Mouse (Mus musculus) heart, embryonic 13.5 days (tissue): ENCODE measurements at regions not wholly inside any gene's neighbourhood (a gene's known extent, or its start where the extent isn't known, plus 50 kb on each side); places are given as distances from the start of the nearest gene placed in this dataset.

Experiments
- ATAC-seq: fragments of 200-750 bp; cut with Nextera tagmentation; 2 replicates; pipeline ENCODE4 v1.8.0; 2017; ENCODE audit warnings: moderate TSS enrichment; ENCODE audit not compliant: insufficient number of reproducible peaks, low FRiP score, low TSS enrichment; ENCODE audit errors: extremely low read depth
- H3K27ac ChIP-seq: fragments of 300-500 bp; sonication (generic); replicated peaks from 2 replicates; pipeline ENCODE4 v1.5.1; 2015; ENCODE audit warnings: moderate library complexity, mild to moderate bottlenecking, inconsistent platforms
- H3K27me3 ChIP-seq: fragments of 300-500 bp; sonication (generic); replicated peaks from 2 replicates; pipeline ENCODE4 v1.6.1; 2015; ENCODE audit warnings: mild to moderate bottlenecking, inconsistent platforms
- H3K36me3 ChIP-seq: fragments of 300-500 bp; sonication (generic); 2 replicates; pipeline ENCODE4 v1.6.1; 2015; ENCODE audit warnings: mild to moderate bottlenecking, inconsistent platforms
- H3K4me1 ChIP-seq: fragments of 300-500 bp; sonication (generic); 2 replicates; pipeline ENCODE4 v1.6.1; 2015; ENCODE audit warnings: inconsistent platforms
- H3K4me2 ChIP-seq: fragments of 300-500 bp; sonication (generic); 2 replicates; pipeline ENCODE4 v1.6.1; 2015; ENCODE audit warnings: inconsistent platforms, mild to moderate bottlenecking, moderate library complexity
- H3K4me3 ChIP-seq: fragments of 300-500 bp; sonication (generic); 2 replicates; pipeline ENCODE4 v1.5.1; 2015; ENCODE audit warnings: moderate library complexity, mild to moderate bottlenecking, inconsistent platforms
- H3K9ac ChIP-seq: fragments of 300-500 bp; sonication (generic); 2 replicates; pipeline ENCODE4 v1.6.1; 2015; ENCODE audit warnings: inconsistent platforms, mild to moderate bottlenecking, moderate library complexity
- H3K9me3 ChIP-seq: fragments of 300-500 bp; sonication (generic); 2 replicates; pipeline ENCODE4 v1.6.1; 2016; ENCODE audit warnings: inconsistent platforms
- WGBS: fragments of 180-500 bp; shearing (Covaris S2); methylation state at CpG from one replicate; pipeline ENCODE4 v1.1.7; 2015; ENCODE audit warnings: mixed read lengths; 5-methylcytosine and 5-hydroxymethylcytosine counted together

DNA sequence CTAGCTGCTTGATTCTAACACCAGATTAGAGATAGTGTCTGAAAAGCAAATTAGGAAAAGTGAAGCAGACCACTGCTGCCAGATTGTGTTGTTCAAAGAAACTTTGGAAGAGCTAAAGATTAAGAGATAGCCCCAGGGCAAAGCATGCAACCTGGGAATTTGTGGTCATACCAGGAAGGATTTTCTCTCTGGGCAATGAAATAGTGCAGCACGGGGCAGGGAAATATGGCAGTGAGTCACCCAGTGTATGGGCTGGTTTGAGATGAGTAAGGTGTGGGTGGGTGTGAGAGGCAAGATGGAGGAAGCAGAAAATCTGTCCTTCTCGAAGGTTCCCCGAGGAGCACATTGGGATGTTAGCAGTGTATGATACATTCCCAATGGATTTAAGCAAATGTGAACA lies 155.9 kb upstream of the Cdkn2b start:
- H3K9me3 ChIP-seq = no peaks in the 10 kb centered on the region
- H3K36me3 ChIP-seq = no peaks in the 10 kb centered on the region
- WGBS = 76% methylated on average over 3 of the region's 3 CpGs
- H3K4me1 ChIP-seq = no peaks in the 10 kb centered on the region
- ATAC-seq = no peak
- H3K4me3 ChIP-seq = no peak overlapping the region
- no peak overlapping the region for H3K9ac ChIP-seq
- no peak overlapping the region for H3K27ac ChIP-seq
- no peaks in the 10 kb centered on the region for H3K27me3 ChIP-seq
- H3K4me2 ChIP-seq = no peak overlapping the region

DNA sequence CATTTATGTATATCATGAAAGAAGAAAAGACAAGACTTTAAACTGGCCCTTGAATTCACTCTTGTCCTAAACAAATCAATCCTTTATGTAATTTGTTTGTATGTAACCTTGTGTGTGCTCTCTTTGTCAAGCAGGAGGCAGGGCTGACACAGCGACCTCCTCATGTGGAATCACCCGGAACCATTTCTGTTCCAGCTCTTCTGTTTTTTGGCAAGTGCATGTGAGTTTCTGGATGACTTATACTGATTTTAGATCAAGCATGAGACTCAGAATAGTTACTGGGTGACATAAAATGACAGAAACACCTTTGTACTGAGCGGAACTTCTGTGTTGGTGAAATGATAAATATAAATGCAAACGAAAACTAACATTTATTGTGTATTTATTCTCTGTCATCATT lies 152.3 kb upstream of the Cdkn2b start:
- H3K27ac ChIP-seq = no peak overlapping the region
- H3K4me2 ChIP-seq = no peak overlapping the region
- ATAC-seq = no peak
- H3K9me3 ChIP-seq = no peaks in the 10 kb centered on the region
- H3K27me3 ChIP-seq = no peaks in the 10 kb centered on the region
- H3K36me3 ChIP-seq = no peaks in the 10 kb centered on the region
- no peak overlapping the region for H3K4me3 ChIP-seq
- 78% methylated on average over 4 of the region's 4 CpGs for WGBS
- H3K9ac ChIP-seq = no peak overlapping the region
- H3K4me1 ChIP-seq = peaks cover 3% of the 10 kb centered on the region

DNA sequence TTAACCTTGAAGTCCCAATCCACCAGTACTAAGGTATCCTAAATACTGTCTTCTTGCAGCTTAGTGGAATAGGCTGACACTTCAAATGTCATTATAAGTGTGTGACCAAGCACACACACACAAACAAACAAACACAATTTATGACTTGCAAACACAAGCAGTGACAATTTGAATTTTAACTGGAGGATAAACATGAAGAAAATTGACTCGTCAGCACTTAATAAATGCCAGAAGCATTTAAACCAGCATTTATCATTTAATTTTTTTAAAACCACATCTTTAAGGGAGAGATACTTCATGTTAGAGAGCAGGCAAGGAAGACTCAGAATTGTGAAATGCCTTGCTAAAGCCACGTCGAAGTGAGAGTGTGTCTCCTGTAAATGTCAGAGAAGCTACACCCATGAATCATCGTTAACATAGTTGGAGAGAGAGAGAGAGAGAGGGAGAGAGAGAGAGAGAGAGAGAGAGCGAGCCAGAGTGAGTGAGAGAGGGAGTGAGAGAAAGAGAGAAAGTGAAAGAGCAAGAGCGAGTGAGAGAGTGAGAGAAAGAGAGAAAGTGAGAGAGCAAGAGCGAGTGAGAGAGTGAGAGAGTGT lies 149.4 kb upstream of the Cdkn2b start:
- Histone ChIP-seq H3K4me3 (no peak overlapping the region), H3K36me3 (no peaks in the 10 kb centered on the region), H3K4me1 (peaks cover 3% of the 10 kb centered on the region), H3K9me3 (no peaks in the 10 kb centered on the region), H3K4me2 (peak overlapping the region; percentile 22; the same call in 1 of the 2 replicates), H3K9ac (no peak overlapping the region), H3K27me3 (no peaks in the 10 kb centered on the region), H3K27ac (no peak overlapping the region)
- WGBS = 56% methylated on average over 7 of the region's 7 CpGs
- no peak for ATAC-seq

DNA sequence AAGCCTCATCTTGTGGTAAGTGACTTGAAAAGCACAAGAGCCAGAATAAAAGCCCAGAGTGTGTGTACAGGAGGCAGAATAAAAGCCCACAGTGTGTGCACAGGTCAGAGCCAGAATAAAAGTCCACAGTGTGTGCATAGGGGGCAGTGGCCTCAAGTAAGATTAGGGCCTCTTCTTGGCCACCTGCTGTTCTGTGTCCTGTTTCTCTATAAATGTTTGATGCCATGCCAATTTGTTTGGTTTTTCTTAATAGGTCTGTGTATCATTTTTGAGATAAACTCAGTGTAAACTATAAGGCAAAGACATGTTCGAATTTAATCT lies 148.5 kb upstream of the Cdkn2b start:
- 75% methylated on average over 1 of the region's 1 CpGs for WGBS
- Histone ChIP-seq H3K4me2 (no peak overlapping the region), H3K9ac (no peak overlapping the region), H3K4me3 (no peak overlapping the region), H3K27me3 (no peaks in the 10 kb centered on the region), H3K4me1 (peaks cover 3% of the 10 kb centered on the region), H3K9me3 (no peaks in the 10 kb centered on the region), H3K27ac (no peak overlapping the region), H3K36me3 (no peaks in the 10 kb centered on the region)
- no peak for ATAC-seq

DNA sequence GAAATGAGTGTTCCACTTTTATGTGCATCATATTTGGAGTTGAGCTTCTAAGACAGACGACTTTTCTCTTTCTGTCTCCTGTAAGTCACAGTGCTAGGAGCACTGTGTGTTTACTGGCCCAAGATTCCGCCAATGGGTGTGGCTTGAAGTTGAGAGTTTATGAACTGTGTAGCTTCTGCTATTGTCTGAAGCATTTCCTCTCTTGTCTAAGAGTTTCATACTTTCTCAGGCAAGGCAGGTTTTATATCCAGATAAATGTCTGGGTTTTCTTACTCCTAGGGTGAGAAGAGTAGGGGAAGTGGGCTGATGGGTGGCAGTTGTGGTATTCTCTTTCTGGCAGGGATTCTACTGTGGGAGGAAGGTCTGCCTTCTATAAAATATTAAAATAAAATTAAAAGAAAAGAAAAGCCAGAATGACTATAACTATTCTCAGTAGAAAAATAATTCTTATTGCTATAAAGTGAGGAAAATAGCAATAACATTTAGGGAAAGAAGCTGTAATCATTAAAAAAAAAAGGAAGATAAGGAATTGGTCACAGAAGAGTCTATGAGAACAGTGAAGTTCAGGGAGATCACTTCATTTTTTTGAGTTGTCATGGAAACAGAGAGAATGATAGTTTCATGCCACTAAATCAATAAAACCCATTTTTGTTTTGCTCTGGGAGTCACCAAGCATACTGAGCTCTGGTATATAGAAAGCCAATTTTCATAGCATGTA lies 147.9 kb upstream of the Cdkn2b start:
- Histone ChIP-seq H3K4me3 (no peak overlapping the region), H3K36me3 (no peaks in the 10 kb centered on the region), H3K9ac (no peak overlapping the region), H3K27ac (no peak overlapping the region), H3K9me3 (no peaks in the 10 kb centered on the region), H3K27me3 (no peaks in the 10 kb centered on the region), H3K4me1 (peaks cover 3% of the 10 kb centered on the region), H3K4me2 (no peak overlapping the region)
- no peak for ATAC-seq
- 69% methylated on average over 2 of the region's 2 CpGs for WGBS

DNA sequence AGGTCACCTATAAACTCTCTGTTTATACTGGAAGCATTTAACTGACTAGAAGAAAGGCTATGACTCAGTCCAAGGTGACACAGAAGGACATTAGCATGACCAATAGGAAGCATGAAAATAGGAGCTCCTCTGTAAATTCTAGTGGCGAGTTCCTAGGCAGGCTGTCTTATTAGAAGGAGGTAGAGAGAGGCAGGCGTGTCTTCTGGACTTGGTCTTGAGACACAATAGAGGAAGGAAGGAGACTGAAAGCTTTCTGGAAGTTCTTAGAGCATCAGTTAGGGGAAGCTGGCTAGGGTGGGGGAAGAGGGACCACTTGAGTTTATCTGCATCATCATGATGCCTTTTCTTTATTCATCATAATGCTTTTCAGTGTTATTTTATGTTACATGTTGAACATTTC lies 147.0 kb upstream of the Cdkn2b start:
- 75% methylated on average over 2 of the region's 2 CpGs for WGBS
- Histone ChIP-seq H3K9ac (no peak overlapping the region), H3K4me2 (no peak overlapping the region), H3K9me3 (no peaks in the 10 kb centered on the region), H3K27me3 (no peaks in the 10 kb centered on the region), H3K4me1 (peaks cover 3% of the 10 kb centered on the region), H3K27ac (no peak overlapping the region), H3K36me3 (no peaks in the 10 kb centered on the region), H3K4me3 (no peak overlapping the region)
- no peak for ATAC-seq

DNA sequence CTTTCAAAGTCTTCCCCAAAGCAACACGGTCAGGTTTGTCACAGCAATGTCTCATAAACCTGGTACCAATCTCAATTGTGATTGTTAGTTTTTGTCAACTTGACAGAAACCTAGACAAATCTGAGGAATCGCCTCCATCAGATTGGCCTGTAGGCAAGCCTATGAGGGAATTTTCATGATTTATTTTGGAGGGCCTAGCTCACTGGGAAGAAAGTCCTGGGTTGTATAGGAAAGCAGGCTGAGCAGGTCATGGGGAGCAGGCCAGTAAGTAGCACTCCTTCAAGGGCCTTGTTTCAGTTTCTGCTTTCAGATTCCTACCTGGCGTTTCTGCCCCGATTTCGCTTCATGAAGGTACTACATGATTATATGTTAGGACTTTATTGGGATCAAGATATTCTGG lies 144.1 kb upstream of the Cdkn2b start:
- 84% methylated on average over 5 of the region's 5 CpGs for WGBS
- Histone ChIP-seq H3K9ac (no peak overlapping the region), H3K4me1 (no peaks in the 10 kb centered on the region), H3K4me2 (no peak overlapping the region), H3K36me3 (no peaks in the 10 kb centered on the region), H3K9me3 (no peaks in the 10 kb centered on the region), H3K27ac (no peak overlapping the region), H3K4me3 (no peak overlapping the region), H3K27me3 (no peaks in the 10 kb centered on the region)
- ATAC-seq = no peak

DNA sequence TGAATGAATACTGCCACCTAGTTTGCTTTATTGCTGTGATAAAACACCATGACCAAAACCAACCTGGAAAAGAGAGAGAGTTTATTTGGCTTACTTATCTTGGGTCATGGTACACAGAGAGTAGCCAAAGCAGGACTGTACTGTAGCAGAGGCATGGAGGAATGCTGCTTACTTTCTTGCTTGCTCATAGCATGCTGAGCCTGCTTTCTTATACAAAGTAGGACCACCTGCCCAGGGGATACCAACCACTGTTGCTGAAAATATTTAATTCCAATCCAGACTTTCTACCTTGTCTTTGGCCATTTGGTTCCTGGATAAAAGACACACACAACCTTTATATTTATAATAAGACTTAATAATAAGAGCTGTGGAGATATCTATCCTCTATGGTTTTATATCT lies 142.2 kb upstream of the Cdkn2b start:
- no peaks in the 10 kb centered on the region for H3K9me3 ChIP-seq
- H3K36me3 ChIP-seq = no peaks in the 10 kb centered on the region
- H3K4me3 ChIP-seq = no peak overlapping the region
- ATAC-seq = no peak
- H3K27me3 ChIP-seq = no peaks in the 10 kb centered on the region
- H3K9ac ChIP-seq = no peak overlapping the region
- no peak overlapping the region for H3K27ac ChIP-seq
- H3K4me2 ChIP-seq = no peak overlapping the region
- H3K4me1 ChIP-seq = no peaks in the 10 kb centered on the region

DNA sequence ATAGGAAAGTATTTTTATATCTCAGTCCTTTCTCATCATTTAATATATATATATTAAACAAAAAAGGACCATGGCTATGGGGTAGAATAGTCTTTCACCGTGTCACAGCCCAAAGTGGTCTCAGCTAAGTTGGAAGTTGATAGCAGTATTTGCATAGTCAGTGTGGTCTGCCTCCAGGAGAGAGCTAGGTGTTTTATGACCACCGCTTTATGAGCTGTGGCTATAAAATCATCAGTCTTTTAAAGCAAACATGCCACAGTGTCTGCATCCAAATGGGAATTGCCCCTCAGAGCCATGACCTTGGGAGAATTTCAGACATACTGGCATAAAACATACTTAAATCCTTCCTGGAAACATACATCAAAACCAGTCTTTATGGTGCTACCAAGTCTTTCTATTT lies 140.9 kb upstream of the Cdkn2b start:
- no peak overlapping the region for H3K9ac ChIP-seq
- ATAC-seq = no peak
- H3K36me3 ChIP-seq = no peaks in the 10 kb centered on the region
- 71% methylated on average over 2 of the region's 2 CpGs for WGBS
- no peak overlapping the region for H3K4me3 ChIP-seq
- H3K4me2 ChIP-seq = no peak overlapping the region
- H3K9me3 ChIP-seq = no peaks in the 10 kb centered on the region
- H3K27ac ChIP-seq = no peak overlapping the region
- no peaks in the 10 kb centered on the region; the same call in 1 of the 2 replicates for H3K4me1 ChIP-seq
- H3K27me3 ChIP-seq = no peaks in the 10 kb centered on the region

DNA sequence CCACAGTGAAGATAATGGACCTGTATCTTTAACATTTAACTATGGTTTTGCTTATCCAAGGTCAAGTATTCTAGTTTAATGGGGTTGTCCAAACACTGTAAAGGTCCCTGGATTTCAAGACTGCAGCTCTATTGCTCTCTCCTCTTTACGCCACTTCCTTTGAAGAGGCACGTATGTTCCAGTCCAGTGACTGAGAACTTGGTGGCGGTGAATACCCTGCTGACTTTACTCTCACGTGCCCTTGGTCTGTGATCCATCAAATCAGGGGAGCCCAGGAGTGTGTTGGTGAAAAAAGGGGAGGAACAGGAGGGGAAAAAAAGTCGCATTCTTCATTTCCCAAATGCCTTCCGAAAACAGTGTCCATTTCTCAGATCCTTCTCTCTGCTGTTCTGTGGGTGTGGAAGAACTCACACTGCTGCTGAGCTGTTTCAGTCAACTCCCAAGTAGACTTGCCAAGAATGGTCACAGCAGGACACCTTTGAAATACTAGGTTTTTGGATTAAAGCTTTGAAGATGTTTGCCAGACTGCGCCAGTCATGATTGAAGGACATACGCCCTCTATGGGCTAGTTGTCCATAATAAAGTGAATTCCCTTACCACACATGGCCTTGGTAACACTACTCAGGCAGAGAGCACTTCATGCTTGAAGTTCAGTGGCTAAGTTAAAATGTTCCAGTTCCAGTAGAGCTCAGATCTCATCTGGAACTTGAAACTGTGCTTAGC lies 136.1 kb upstream of the Cdkn2b start:
- H3K27me3 ChIP-seq = no peaks in the 10 kb centered on the region
- no peaks in the 10 kb centered on the region for H3K36me3 ChIP-seq
- H3K4me1 ChIP-seq = peaks cover 17% of the 10 kb centered on the region
- no peaks in the 10 kb centered on the region for H3K9me3 ChIP-seq
- no peak overlapping the region for H3K9ac ChIP-seq
- WGBS = 63% methylated on average over 8 of the region's 8 CpGs
- H3K4me2 ChIP-seq = no peak overlapping the region
- no peak for ATAC-seq
- H3K4me3 ChIP-seq = no peak overlapping the region
- H3K27ac ChIP-seq = no peak overlapping the region

DNA sequence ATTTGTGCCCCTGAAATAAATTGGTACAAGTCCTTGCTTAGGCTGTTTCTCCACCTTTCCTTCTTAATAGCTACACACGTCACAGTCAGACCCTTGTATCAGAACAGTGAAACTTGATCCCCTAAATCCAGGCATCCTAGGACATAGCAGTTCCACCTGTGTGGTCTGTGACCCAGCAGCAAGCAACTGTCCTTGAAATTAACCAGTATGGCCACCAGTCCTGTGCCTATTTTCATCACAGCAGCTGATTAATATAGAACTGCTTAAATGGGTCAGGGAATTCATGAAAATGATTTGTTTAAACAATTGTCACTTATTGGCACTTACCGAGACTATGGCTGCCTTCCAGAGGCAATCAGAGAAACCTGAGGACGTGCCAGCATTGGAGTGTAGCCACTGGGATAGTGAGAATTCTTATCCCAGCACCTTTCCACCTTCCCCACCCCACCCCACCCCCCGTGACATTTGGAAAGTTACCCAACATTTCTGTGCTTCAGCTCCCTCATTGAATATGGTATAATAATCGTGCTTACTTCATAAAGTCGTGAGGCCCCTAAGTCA lies 135.4 kb upstream of the Cdkn2b start:
- H3K27me3 ChIP-seq = no peaks in the 10 kb centered on the region
- no peak overlapping the region for H3K9ac ChIP-seq
- no peak for ATAC-seq
- 55% methylated on average over 6 of the region's 6 CpGs for WGBS
- H3K4me1 ChIP-seq = peaks cover 17% of the 10 kb centered on the region
- no peaks in the 10 kb centered on the region for H3K36me3 ChIP-seq
- H3K4me2 ChIP-seq = peak overlapping the region; percentile 44
- no peak overlapping the region; the same call in 1 of the 2 replicates for H3K27ac ChIP-seq
- no peak overlapping the region for H3K4me3 ChIP-seq
- H3K9me3 ChIP-seq = no peaks in the 10 kb centered on the region
